Mouse (Mus musculus) ES-Bruce4 (cell line): Measurements from ENCODE around the gene Bloc1s3.

Source experiments
- CTCF ChIP-seq: IDR thresholded peaks from one replicate; pipeline ENCODE4 v1.8.1; 2011; ENCODE audit warnings: low read depth, low read length
- POLR2A ChIP-seq: IDR thresholded peaks from one replicate; pipeline ENCODE4 v1.8.1; 2011; ENCODE audit warnings: low read length; ENCODE audit not compliant: insufficient read depth

- TF ChIP-seq CTCF (no peak), POLR2A (no peak)
Measured at GRCm38 (mm10) chr7:19549394-19549793, 41.2 kb upstream of the Bloc1s3 start.
